Mouse (Mus musculus): ENCODE results near the gene Fez2.

Fez2 gene

DNA sequence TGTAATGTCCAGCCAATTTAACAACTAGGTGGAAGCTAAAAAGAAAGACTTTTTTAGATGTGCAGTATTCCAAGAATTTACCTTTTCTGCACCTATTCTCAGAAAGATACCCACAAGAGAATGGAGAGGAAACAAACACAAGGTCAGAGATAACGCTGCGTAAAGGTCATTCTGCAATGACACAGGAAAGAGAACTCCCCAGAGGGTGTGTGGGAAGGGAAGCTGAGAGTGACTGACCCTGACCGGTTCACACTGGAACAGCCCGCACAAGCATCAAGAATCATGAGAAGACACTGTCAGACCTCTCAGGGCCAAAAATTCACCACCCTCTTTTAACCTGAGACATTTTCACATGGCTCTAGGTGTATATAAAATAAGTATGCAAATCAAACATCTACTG lies 10.4 kb downstream of the Fez2 start:
- DNase-seq (ENCODE audit: low spot score), result no peak

DNA sequence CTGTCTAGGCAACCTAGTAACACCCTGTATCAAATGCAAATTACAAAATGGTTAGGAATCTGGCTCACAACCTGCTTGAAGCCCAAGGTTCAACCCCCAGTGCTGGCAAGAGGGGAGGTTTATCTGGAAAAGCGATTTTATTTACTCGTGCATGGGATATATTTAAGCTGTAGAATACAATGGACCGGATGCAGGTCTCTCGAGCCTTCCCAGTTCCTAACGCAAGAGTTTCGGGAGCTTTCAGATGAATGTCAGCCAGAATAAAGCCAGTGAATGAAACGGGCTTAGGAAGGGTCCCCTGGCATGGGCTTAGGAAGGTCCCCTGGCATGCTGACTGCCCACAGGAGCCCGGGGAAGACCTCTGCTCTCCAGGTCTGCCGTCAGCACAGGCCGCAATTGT lies 11.1 kb downstream of the Fez2 start:
- DNase-seq (ENCODE audit: low spot score), result no peak

DNA sequence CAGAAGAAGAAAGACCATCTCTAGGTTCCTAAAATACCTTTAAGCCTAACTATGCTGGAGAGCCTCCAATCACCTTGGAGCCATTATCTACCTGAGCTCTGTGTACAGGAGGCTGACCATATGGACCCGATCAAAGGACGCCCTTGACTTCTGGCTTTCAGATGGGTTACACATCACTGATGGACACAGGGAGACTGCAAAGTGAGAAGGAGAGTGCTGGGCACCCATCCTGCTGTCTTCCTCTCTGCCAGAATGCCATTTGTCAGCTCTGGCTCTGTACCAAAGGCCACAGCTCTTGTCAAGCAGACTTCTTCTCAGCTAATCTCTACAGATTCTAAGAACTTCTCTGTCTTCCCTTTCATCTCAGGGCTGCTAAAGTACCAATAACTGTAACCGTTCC lies 12.6 kb downstream of the Fez2 start:
- no peak for DNase-seq (ENCODE audit: low spot score)

DNA sequence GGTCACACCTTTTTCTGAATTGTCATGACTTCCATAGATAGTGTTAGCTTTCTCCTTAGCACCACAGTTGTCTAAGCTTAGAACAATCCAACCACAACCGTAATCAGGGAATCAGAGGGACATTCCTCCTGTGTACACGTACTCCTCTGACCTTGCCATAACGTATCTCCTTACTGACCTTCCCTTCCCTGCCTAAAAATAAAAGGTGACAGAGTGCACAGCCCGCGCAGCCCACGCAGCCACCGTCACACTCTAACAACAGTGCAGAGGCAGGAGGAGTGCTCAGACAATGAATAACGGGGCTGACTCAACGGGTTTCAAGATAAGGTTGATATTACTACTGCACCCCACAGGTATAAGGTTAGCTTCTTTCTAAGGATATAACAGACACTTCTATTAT lies 14.1 kb downstream of the Fez2 start:
- no peak for DNase-seq (ENCODE audit: low spot score)

DNA sequence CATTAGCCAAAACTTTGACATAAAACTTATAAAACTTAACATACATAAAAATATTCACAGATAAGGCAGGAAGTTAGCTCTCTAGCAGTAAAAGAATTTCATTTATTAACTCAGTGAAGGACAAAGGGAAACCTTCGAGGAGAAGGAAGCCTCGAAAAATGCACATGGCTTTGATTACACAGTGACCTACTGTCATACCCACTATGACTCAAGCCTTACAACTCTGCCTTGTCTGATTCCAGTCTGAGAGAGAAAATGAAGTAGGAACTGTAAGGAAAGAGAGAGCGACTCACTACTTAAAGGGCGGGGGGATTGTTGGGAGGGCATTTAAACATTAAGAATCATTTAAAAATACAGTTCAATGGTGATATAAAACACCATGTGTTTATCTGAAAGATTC lies 14.7 kb downstream of the Fez2 start:
- DNase-seq (ENCODE audit: low spot score), result no peak

DNA sequence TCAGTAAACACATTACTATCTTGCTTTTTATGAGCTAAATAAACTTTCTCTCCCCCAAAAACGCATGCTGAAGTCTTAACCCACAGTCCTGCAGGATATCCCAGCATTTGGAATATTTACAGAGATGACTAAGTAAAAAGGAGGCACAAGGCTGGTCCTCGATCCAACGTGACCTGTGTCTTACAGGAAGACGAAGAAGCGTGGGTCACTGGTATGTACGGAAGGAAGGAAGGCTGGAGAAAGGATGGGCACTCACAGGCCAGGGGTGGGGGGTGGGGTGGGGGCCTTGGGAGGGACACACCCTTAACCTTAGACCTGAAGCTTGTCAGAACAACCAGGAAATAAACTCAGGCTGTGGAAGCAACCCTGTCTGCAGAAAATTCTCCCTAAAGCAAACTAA lies 15.8 kb downstream of the Fez2 start:
- DNase-seq (ENCODE audit: low spot score), result no peak

DNA sequence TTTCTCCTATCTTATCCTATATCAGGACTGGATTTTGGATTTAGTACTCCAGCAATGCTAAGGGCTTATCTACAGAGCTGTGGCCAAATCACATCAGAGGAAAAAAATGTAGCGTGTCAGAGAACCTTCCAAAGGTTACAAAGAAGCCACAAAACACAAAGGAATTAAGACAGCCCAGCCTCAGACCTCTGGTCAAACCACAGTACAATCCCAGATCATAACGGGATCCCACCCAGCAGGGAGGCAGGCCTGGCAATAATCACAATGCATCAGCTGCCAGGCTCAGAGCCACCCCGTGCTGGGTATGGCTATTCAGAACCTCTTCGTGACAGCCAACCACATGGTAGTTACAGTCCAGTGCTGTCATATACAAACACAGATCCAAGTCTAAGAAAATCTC lies 16.2 kb downstream of the Fez2 start:
- DNase-seq (ENCODE audit: low spot score), result no peak

DNA sequence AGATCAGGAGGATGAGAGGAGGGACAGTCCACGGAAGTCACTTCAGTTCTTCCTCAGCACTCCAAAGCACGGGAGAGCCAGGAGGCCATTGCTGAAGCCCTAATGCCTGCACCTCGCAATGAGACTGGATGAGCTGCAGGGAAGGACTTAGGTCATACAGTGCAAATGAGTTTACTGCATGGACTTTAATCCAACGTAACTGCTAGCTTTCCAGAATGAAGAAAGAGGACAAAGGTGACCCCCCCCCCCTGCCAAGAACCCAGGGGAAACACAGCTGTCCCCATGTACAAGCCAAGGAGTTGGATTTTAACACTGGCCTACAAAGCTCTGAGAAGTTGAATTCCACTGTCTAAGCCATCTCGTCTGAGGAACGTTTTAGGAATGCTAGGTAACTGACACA lies 16.6 kb downstream of the Fez2 start:
- no peak for DNase-seq (ENCODE audit: low spot score)

DNA sequence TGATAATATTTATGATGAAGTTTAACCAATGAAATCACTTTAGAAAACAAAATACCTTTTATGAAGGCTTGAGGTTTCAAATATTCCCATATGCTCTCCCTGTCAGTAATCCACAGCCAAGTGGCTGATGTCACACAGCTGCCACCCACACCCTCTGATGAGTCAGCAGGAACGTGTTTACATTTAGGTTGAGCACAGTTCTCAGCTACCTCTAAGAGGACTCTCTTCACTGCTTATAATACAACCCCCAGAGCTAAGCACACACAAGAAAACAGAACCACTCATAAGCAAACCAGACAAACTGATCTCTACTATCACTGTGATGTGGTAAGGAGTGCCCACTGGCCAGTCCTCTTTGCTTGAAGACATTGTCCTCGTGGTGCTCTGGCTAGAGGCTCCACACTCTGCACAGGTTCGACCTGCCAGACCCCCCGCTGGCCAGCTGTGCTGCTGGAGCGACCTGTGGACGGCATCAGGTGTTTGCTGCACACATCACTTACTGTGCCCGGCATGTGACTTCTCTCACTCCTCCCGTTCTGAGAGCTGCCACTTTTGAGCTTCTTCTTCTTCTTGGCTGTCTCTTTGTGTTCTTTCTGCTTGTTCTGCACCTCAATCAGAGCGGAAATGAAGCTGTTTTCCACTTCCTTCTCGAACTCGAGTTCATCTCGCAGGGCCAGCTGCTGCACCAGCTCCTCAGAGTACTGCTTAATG lies 17.7 kb downstream of the Fez2 start:
- DNase-seq (ENCODE audit: low spot score), result no peak

DNA sequence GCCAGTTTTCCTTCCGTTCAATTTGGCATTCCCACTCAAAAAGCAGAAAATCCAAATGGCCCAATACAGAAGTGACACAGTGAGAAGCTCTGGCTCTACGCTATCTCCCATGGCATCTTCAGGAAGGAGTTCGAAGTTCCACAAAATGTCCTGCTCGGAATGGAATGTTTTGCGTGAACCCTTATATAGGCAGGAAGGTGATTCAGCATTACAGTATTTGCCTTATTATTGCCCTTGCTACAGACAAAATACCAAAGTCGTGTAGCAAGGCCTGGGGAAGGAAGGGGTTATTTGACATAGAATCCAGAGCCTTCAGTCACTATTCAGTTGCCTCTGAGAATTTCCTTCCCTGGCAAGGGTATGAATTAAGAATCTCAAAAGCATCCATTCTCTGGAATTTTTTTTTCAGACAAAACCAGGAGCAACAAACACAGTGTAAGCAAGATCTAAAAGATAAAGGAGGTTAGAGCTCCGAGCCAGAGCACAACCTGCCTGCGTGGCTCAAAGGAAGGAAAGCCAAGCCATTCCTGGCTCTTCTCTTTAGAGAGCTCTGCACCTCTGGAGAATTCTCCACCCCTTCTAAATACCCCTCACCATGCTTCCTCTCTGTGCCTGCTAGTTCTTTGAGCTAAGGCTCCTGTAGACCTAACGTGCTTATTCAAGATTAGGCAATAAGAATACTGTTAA lies 25.4 kb downstream of the Fez2 start:
- no peak for DNase-seq (ENCODE audit: low spot score)

DNA sequence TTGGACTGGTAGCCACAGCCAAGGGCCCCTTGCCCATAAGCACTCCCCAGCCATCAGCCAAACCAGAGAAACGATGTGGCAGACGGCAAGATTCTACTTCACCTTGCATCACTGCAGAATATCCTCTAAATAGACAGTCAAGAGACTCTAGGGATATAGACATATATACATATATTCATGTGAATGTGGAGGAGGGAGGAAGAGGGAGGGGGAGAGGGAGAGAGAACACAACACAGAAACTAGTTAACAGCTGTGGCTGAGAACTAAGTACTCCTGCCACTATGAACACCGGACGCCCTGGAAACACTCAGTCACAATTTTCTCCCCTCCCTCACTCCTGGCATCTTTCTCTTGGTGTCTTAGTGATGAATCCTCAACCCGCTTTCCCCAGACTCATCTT lies 28.4 kb downstream of the Fez2 start:
- no peak for DNase-seq (ENCODE audit: low spot score)

DNA sequence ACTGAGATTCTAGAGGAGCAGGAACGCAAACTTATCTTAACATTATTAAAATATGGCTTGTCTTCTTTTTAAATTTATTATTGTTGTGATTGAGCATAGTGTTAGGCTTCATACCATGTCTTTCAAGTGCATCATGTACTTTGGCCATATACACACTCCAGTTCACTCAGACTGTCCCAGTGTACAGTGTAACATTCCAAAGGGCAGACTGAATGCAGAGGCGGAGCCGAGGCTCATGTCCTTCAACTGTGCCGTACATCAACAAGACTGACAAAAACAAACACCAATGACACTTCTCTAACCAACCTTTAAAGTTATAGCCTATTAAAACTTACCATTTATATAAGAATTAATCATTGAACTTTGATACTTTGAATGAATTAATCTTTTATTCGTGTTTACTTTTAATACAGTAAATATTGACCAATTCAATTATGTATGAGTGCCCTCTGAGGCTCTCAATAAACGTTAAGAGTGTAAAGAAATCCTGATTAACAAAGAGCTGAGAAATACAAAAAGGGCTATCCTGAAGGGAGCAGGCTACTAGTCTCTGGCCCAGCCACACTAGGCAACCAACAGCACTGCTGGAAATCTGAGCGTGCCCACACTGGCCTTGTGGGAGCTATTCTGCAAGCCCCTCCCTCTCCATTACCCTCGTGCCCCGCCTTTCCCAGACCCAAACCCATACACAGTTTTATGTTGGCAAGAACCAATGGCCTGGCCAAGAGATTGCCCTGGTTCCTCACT lies 29.7 kb downstream of the Fez2 start:
- DNase-seq (ENCODE audit: low spot score), result no peak

DNA sequence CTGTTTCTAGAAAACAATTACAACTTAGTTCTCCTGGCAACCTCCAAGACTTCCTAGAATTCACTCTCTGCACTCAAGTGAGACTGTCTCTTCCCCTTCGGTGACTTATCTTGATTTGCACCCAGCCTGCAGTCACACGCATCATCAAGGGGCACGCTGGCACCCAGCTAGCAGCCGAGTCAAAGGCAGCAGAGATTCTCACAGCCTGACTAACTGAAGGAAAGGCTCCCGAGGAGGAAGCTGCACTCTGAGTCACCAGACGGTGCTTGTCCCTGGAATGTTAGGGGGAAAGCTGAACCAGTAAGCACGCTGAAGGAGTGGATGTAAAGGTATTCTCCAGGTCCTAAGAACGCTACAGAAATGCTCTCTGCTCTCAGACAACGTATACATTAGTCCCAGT lies 30.3 kb downstream of the Fez2 start:
- DNase-seq (ENCODE audit: low spot score), result no peak

DNA sequence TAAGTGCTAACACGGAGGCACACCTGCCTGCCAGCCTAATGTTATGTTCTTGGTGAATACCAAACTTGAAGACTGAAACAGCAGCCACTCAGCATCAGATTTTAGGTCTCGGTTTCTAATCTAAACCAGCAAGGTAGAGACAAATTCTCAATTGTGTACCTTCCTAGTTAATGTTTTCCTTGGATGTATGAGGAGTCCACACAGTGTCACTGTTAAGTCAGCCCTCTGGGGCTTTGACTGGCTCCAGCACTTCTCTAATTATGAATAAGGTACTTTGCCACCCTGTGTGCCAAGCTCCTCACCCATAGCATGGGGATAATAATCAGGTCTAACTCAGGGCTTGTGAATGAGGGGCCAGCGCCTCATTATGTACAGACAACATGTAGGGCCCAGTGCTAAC lies 35.6 kb downstream of the Fez2 start:
- DNase-seq (ENCODE audit: low spot score), result no peak

DNA sequence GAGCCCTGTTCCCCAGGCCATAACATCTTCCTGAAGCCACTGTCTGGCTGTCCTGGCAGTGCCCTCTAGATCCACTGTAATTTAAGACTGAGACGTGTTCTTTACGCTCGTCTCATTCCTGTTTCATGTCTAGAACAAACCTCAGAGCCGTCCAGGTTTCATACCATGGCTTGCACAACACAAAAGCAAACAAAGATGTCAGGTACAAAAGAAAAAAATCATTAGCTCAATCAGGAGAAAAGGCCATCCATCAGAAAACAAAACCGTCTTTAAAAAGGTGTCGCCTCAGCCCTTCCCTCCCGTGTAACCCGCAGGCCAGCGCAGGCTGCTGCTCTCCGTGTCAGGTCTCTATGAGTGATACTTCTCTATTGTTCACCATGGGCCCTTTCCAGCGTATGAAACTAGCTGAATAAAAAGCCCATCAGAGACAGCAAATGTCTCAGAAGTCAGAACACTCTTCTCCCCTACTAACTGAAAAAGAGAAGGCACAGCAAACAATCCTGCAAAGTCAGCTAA lies 38.2 kb downstream of the Fez2 start:
- no peak for DNase-seq (ENCODE audit: low spot score)

DNA sequence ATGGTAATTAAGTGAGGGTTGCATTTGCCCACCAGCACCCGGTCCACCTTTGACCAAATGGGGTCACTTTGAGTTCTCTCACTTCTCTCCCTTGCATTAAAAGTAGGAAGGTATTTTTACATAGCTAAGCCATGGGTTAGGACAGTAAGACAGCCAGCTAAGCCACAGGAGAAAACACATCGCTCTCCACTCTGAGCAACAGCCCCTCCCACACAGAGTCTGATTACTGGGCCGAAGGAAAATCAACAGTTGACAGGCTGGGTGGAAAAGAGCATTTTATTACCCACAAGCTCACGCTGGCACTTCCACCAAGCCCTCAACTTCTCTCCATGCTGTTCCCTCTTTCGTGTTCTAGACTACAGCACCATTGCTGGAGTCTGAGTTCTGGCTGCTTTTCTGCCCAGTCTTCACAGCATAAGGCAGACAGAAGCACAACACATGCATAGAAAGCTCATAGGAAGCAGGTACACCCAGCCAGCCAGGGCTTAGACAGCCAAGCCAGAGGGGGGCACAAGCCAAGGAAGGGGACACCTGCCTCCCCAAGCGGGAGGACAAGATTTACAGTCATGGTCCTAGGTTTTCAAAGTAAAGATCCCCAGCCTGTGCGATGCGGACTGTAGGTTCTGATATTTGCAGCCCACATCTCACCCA lies 38.7 kb downstream of the Fez2 start:
- no peak for DNase-seq (ENCODE audit: low spot score)

DNA sequence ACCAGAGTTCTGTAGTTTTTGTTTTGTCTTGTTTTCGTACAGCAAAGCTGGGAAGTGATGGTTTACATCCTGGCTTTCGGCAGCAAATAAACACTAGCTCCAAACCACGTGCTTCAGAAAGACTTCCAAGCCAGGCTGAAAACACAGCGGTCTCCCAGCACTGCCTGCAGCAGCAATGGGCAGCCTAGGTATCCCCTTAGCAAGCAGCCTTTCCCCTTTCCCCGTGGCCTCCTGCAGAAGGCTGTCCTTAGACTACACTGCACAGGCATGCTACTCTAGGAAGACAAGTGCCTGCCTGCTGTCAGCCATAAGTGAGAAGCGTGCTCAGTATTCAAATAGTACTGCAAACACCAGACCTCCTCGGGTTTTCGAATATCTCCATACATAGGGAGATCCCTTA lies 41.4 kb downstream of the Fez2 start:
- DNase-seq (ENCODE audit: low spot score), result no peak

DNA sequence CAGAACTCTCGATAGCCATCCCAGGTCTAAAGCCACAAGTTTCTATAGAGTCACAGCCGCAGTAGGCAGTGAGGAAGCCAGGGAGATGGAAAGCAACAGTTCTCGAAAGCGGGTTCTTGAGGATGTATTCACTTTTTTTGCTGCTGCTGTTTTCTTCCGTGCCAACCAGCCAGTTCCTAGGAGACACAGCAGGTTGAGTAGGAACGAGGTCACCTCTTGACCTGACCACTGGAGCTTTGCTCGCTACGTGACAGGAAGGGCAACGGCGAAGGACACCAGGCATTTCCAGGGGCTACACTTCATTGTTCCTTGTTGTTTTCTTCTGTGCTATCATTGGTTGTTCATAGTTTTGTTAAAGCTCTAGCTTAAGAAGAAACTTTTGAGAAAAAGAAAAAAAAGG lies 43.2 kb downstream of the Fez2 start:
- no peak for DNase-seq (ENCODE audit: low spot score)

DNA sequence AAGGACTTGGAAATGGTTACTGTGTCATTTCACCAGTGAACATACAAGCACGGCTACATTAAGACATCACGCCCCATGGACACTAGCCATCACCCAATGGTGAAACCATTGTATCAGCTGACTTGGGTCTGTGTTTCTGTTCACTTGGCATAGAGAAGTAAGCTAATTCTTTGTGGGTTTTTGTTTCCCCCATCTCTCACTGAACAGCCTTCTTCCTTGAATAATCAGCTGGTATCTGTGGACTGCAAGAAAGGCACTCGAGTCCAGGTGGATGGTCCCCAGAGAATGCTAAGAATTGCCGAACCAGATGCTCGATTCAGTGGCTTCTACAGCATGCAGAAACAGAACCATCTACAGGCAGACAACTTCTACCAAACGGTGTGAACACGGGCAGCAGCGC lies 44.1 kb downstream of the Fez2 start:
- no peak for DNase-seq (ENCODE audit: low spot score)

DNA sequence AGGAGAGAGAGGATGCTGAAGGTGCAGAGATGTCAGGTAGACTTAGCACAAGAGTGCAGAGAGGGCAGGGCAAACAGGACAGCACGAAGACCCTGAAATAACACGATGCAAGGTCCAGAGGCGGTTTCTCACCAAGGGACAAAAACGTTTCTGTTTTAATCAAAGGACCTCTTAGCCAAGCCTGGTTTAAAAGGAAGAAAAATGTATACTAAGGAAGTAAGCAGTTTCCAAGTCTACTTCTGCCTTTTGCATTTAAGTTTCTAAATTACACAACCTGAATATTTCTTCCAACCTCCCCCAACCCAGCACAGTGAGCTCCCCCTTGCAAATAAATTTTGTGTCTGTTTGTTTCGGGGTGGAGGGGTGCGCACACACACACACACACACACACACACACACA lies 44.8 kb downstream of the Fez2 start:
- DNase-seq (ENCODE audit: low spot score), result no peak

DNA sequence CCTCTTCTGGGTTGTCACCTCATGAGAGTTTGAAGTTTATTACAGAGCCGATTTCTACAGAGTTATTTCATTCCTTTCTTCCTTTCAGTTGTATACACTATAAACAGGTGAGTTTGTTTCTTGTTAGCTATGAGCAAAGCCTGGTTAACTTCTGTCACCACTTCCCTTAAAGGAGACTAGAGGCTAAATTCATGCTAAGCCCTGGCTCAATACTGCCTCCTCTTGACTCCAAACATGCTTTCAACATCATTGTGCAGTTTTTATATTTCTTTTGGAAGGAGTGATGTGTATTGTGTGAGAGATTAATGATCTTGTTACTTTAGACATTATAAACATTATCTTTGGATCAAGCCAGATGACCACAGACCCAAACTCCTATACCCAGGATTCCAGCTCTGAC lies 47.5 kb downstream of the Fez2 start:
- no peak for DNase-seq (ENCODE audit: low spot score)

DNA sequence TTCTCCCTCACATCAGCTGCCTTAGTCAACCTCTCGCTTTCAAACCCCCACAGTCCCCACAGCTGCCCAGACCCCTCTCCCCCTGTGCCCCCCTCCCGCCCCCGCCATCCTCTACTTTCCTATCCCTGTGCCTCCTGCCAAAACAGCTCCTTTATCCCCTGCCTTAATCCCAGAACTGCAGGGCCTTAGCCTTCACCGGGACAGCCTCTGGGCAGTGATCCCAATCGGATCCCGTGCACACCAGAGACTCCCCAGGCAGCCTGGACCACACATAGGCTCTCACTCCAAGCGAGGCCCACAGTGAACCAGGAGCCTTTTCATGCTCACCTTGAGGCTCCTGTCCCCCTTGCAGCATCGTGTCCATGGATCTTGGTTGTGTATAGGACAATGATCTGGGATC lies 49.5 kb downstream of the Fez2 start:
- no peak for DNase-seq (ENCODE audit: low spot score)

DNA sequence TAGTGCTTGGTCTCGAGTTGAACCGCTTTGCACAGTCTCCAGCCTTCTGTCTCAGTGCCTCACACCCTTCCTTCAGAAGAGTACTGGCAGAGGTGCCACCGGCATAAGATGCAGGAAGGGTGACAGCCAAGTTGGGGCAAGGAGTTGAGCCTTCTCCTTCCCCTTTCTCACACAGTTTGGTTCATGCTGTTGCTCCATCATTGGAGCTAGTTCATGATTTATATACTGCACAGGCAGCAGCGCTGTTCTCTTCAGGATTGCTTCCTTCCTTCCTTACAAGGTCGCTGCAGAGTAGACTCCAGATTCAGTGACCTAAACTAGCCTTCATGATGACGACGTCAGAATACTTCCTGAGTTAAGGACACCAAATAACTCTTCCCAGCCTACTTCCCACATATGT lies 51.9 kb downstream of the Fez2 start:
- DNase-seq (ENCODE audit: low spot score), result no peak

All from urinary bladder, postnatal 10 days (tissue).